Mouse (Mus musculus): Measurements from ENCODE around the gene Stip1.

GRCm38 (mm10) chr19:7054772-7055171 is 15.0 kb upstream of the Stip1 start:
- TF ChIP-seq CTCF (conservative IDR thresholded peaks at IDR 0.05; ENCODE audit: low read length) = no peak
- no peak for TF ChIP-seq NANOG (IDR thresholded peaks at IDR 0.05; ENCODE audit: borderline replicate concordance, low read length)

Measured in E14TG2a.4 (cell line).